Mouse (Mus musculus) ES-Bruce4 (cell line): Measurements from ENCODE around the gene Hdc.

Source experiments
- CTCF ChIP-seq: IDR thresholded peaks from one replicate; pipeline ENCODE4 v1.8.1; 2011; ENCODE audit warnings: low read depth, low read length
- POLR2A ChIP-seq: IDR thresholded peaks from one replicate; pipeline ENCODE4 v1.8.1; 2011; ENCODE audit warnings: low read length; ENCODE audit not compliant: insufficient read depth

- no peak for TF ChIP-seq CTCF
- no peak for TF ChIP-seq POLR2A
Observed at GRCm38 (mm10) chr2:126665984-126666383, 46.9 kb upstream of the Hdc start.
